Mouse (Mus musculus): ENCODE results near the gene Cdkl4. TPM values are rescaled to one million over a fixed set of nuclear protein-coding genes. Genes with fewer than 3 reads are reported as not detected.

Cdkl4 gene
- total and polyA plus RNA-seq, 3 experiments = 0.42 to 0.71 TPM; not detected in 1

GRCm38 (mm10) chr17:80553318-80554270 is 24.0 kb downstream of the Cdkl4 start:
- H3K4me3 ChIP-seq (ENCODE audit: control insufficient read depth in 1 of 2, insufficient read depth in 1 of 2, low read depth in 2 of 2, low read length in 2 of 2) = peak overlapping the region; percentile 82 to 93
- no peaks in the 10 kb centered on the region for H3K9me3 ChIP-seq (replicated peaks; ENCODE audit: insufficient read depth, low read length)
- H3K9ac ChIP-seq (ENCODE audit: control insufficient read depth, low read depth, low read length, poor library complexity, severe bottlenecking) = peak overlapping the region; percentile 74
- H3K27me3 ChIP-seq (ENCODE audit: control insufficient read depth in 1 of 2, insufficient read depth in 2 of 2, low read length in 2 of 2) = no peaks in the 10 kb centered on the region
- peak overlapping the region; percentile 37 for H3K27ac ChIP-seq (ENCODE audit: control insufficient read depth, low read depth, low read length)
- peaks cover 2% of the 10 kb centered on the region in 2 experiments; a peak in 2 of 4 replicates for H3K4me1 ChIP-seq (ENCODE audit: control insufficient read depth in 1 of 2, insufficient read depth in 2 of 2, low read length in 2 of 2)
- no peaks in the 10 kb centered on the region; the same call in 1 of the 2 replicates for H3K79me2 ChIP-seq (ENCODE audit: control insufficient read depth, insufficient read depth, low read length, poor library complexity)
- peak; percentile 91 for DNase-seq (ENCODE audit: low read depth, low spot score)
- peaks cover 0 to 3% of the 10 kb centered on the region in 2 experiments; a peak in 1 of 4 replicates for H3K36me3 ChIP-seq (ENCODE audit: control insufficient read depth in 1 of 2, insufficient read depth in 2 of 2, low read length in 2 of 2)
- TF ChIP-seq POLR2AphosphoS2 (IDR thresholded peaks at IDR 0.05; ENCODE audit: low read length) (no peak), POLR2AphosphoS5 (IDR thresholded peaks at IDR 0.05; ENCODE audit: borderline replicate concordance, low read depth, low read length) (no peak), ETS1 (IDR thresholded peaks at IDR 0.05; ENCODE audit: low read depth, low read length) (no peak), JUND (IDR thresholded peaks at IDR 0.05; ENCODE audit: low read depth, low read length) (no peak), MYB (IDR thresholded peaks at IDR 0.05; ENCODE audit: low read depth, low read length) (no peak), MAZ (IDR thresholded peaks at IDR 0.05; ENCODE audit: low read depth, low read length) (peak; percentile 52; the same call in 1 of the 2 replicates), ZNF384 (IDR thresholded peaks at IDR 0.05; ENCODE audit: low read depth, low read length) (no peak), MYC (IDR thresholded peaks at IDR 0.05; ENCODE audit: low read depth, low read length) (peak; percentile 84), EP300 (IDR thresholded peaks at IDR 0.05; ENCODE audit: low read depth in 1 of 2, low read length in 2 of 2) (no peak; a peak in 1 of 4 replicates), MAFK (IDR thresholded peaks at IDR 0.05; ENCODE audit: borderline replicate concordance, low read depth, low read length) (no peak), ZC3H11A (IDR thresholded peaks at IDR 0.05; ENCODE audit: low read depth, low read length) (peak; percentile 89), ZMIZ1 (IDR thresholded peaks at IDR 0.05; ENCODE audit: low read depth, low read length) (no peak), MAX (IDR thresholded peaks at IDR 0.05; ENCODE audit: low read length) (no peak; the same call in 1 of the 2 replicates), POLR2A (IDR thresholded peaks at IDR 0.05; ENCODE audit: control insufficient read depth in 1 of 2, insufficient read depth in 1 of 2, low read depth in 1 of 2, low read length in 2 of 2, poor library complexity in 1 of 2) (peak; percentile 24 to 59; a peak in 2 of 4 replicates), BHLHE40 (IDR thresholded peaks at IDR 0.05; ENCODE audit: borderline replicate concordance, low read depth, low read length) (no peak; the same call in 1 of the 2 replicates), NRF1 (IDR thresholded peaks at IDR 0.05; ENCODE audit: insufficient read depth, low read depth, low read length, poor library complexity, severe bottlenecking) (no peak), TCF12 (IDR thresholded peaks at IDR 0.05; ENCODE audit: low read depth, low read length) (no peak), CHD1 (IDR thresholded peaks at IDR 0.05; ENCODE audit: low read depth, low read length) (peak; percentile 58; the same call in 1 of the 2 replicates), RAD21 (IDR thresholded peaks at IDR 0.05; ENCODE audit: low read depth, low read length) (peak; percentile 87), RCOR1 (IDR thresholded peaks at IDR 0.05; ENCODE audit: low read depth, low read length) (no peak), MEF2A (IDR thresholded peaks at IDR 0.05; ENCODE audit: extremely low read depth, insufficient replicate concordance, low read depth, low read length, poor library complexity, severe bottlenecking) (no peak), CHD2 (IDR thresholded peaks at IDR 0.05; ENCODE audit: low read length) (peak; percentile 63), ZKSCAN1 (IDR thresholded peaks at IDR 0.05; ENCODE audit: low read depth, low read length) (no peak), UBTF (IDR thresholded peaks at IDR 0.05; ENCODE audit: borderline replicate concordance, insufficient read depth, low read depth, low read length) (no peak), TAL1 (IDR thresholded peaks at IDR 0.05; ENCODE audit: low read length) (no peak), KAT2A (conservative IDR thresholded peaks at IDR 0.05; ENCODE audit: low read depth, low read length) (no peak), NELFE (IDR thresholded peaks at IDR 0.05; ENCODE audit: low read depth, low read length) (no peak), ELF1 (IDR thresholded peaks at IDR 0.05; ENCODE audit: low read depth, low read length) (0 out of 2 replicates have a peak, but pooled peaks have one; percentile 7), CTCF (IDR thresholded peaks at IDR 0.05 in 2 of 3, conservative IDR thresholded peaks at IDR 0.05 in 1 of 3; ENCODE audit: control insufficient read depth in 1 of 3, insufficient read depth in 1 of 3, low read depth in 2 of 3, low read length in 3 of 3, poor library complexity in 1 of 3, severe bottlenecking in 1 of 3) (peak; percentile 40 to 91 (median 77)), GABPA (IDR thresholded peaks at IDR 0.05; ENCODE audit: low read depth, low read length) (no peak), TBP (IDR thresholded peaks at IDR 0.05; ENCODE audit: low read depth, low read length) (no peak), GATA1 (IDR thresholded peaks at IDR 0.05; ENCODE audit: low read depth, low read length) (no peak), USF1 (IDR thresholded peaks at IDR 0.05; ENCODE audit: low read depth, low read length) (0 out of 2 replicates have a peak, but pooled peaks have one; percentile 7), SMC3 (IDR thresholded peaks at IDR 0.05; ENCODE audit: low read depth, low read length) (peak; percentile 92)
